Mouse (Mus musculus): ENCODE results near the gene Hcn2. TPM values are rescaled to one million over a fixed set of nuclear protein-coding genes. Genes with fewer than 3 reads are reported as not detected.

Hcn2 gene
- total RNA-seq, 2 experiments from 2014 or later = 142 to 157 TPM

DNA sequence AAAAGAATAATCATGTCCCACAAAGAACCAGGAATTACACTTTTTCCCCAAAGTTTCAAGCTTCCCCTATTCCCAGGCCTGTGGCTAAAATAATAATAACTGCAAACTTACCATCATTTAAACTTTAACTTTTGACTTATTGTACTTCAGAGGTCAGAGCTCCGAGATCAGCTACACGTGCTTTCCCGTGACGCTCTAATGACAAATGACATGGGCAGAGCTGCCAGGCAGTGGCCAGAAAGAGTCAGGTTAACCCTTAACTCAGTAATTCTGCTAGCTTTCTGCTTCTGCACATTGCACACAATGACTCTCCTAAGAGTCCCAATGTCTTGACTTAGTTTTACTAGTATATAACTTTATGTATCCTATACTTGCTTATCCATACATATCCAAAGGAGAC is 52.9 kb downstream of the Hcn2 start:
- no peak for DNase-seq (ENCODE audit: low spot score in 2 of 2)

DNA sequence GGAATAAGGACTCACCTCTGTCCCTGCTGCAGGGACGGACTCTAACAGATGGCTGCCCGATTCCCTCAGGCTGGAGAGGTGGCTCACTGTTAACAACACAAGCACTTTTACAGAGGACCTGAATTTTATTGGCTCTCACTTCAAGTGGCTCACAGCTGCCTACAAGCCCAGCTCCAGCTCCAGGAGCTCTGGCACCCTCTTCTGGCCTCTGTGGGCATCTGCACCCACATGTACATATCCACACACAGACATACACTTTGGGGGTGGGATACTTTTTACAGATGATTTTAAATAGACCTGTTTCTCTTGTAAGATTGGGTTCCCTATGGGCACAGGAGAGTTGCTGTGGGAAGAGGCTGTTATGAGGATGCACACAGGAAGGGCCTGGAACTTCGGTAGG is 55.9 kb downstream of the Hcn2 start:
- DNase-seq (ENCODE audit: low spot score in 2 of 2) = no peak

DNA sequence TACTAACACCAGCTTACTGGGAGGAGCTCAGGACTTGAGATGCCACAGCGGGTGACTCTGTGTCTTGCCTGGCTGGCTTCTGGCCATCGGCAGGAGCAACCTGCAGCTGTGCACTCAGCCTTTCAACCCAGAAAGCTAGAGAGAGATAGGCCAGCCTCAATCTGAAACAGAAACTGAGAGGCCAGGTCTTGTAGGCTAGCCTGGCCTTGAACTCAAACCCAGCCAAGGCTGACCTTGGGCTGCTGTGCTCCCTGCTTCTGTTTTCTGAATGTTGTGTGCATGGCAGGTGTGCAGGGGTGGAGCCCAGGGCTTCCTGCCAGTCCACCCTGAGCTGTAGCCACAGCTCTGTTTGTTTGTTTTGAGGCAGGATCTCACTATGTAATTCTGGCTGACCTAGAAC is 56.8 kb downstream of the Hcn2 start:
- no peak for DNase-seq (ENCODE audit: low spot score in 2 of 2)

DNA sequence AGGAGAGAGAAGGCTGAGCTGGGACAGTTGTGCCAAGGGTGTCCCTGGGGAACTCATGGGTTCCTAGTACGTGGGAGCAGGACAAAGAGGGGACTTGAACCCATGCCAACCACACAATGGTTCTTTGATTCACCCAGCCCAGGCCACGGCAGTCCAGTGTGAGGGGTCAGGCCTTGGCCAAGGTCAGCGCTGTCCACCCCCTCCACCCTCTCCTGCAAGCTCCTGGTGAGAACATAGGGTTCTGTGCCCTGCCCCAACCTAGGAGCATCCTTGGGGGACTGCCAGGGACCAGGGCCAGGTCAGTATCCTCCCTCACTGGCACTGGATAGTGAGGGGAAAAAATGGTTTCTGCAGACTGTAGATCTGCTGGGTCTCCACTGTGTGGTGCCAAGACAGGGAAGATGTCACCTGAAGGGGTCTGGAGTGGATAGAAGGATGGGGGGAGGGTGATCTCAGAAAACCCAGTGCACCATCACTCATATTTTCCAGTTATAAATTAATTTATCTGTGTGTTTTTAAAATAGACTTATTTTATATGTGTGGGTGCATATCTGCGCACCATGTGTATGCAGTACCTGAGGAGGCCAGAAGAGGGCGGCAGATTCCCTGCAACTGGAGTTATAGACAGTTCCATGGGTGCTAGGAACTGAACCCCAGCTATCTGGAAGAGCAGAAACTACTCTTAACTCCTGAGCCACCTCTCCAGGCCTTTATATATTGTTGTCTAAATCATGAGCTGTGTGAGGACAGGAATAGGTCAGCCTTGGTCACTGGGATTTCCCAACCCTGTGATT is 58.2 kb downstream of the Hcn2 start:
- DNase-seq (ENCODE audit: low spot score in 2 of 2) = no peak

DNA sequence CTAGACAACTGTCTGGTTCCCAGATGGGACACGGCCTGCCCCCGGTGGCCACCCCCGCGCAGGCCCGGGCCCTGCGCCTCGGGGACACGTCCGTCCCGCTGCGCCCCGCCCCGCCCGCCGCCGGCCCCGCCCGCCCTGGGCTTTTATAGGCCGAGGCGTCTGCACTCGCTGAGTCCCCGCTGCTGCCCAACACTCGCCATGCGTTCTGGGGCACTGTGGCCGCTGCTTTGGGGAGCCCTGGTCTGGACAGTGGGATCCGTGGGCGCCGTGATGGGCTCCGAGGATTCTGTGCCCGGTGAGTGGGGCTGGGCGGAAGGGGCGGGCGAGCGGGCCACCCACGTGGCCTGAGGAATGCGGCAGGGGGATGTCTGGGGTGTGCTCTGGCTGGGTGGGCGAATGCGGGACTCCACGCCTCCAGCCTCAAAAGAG is 60.7 kb downstream of the Hcn2 start, which contains the start of gene Fstl3:
Fstl3 (plus strand) TSS at position 170 of the 429 bp plus-strand sequence.
- no peak for DNase-seq (ENCODE audit: low spot score in 2 of 2)

DNA sequence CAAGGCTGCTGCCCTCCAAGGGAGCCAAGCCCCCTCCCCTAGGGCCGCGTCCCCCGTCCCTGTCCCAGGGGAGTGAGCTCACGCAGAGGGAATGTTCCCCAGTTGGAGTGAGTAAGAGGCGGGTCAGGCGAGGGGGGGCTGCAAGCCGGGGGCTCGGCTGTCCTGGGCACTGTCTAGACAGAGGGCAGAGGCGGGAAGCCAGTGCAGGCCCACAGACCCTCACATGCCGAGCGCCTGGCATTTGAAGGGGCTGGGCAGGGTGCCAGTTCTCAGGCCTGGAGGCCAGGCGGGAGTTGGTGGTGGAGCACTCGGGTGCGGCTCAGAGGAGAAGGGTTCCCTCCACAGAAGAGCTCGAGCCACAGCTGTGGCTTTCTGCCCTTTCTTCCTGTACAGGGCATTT is 61.6 kb downstream of the Hcn2 start:
- DNase-seq (ENCODE audit: low spot score in 2 of 2) = no peak

DNA sequence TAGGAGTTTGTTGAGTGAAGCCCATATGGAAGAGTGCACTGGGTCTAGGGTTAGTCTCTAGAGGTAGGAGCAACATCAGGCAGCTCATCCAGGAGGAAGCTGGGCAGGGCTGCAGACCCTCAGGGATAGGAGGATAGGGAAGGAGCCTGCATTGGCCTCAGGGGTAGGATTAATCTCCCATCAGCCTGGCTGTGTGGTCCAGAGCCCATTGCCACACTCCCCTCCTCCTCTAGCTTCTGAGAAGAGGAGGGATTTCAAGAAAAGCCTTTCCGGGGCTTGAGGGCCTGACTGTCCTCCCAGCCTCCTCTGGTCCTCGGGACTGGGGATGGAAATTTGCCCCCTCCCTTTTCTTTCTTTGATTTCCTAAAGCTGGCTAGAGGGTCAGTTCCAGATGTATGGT is 62.8 kb downstream of the Hcn2 start:
- DNase-seq (ENCODE audit: low spot score in 2 of 2) = no peak

DNA sequence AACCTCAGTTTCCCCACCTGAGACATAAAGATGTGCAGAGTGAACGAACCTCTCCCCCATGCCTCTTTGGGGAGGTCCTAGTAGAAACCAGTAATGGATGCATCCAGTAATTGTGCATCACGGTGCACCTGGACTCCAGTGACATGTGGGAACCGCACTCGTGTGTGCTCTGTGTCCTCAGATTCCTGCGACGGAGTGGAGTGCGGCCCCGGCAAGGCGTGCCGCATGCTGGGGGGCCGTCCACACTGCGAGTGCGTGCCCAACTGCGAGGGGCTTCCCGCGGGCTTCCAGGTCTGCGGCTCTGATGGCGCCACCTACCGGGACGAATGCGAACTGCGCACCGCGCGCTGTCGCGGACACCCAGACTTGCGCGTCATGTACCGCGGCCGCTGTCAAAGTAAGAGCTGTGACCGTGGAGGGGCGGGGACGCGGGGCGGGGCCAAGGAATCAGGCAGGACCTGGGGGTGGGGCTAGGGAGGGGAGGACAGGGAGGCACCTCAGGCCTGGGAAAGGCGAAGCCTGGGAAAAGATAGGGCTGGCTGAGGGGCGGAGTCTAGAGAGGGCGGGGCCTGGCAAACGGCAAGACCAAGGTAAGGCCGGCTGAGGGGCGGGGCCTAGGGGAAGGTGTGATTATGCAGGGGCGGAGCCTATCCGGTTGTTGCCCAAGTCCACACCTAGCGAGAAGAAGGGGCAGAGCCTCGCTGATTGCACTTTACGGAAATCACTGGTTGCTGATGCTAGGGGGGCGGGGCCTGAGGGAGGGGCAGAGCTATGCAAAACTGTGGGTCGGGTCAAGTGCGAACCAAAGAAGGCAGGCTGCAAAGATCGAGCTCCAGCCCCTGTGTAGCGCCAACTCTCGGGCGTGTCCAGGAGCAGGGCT is 63.6 kb downstream of the Hcn2 start:
- DNase-seq (ENCODE audit: low spot score in 2 of 2) = peak; percentile 95

DNA sequence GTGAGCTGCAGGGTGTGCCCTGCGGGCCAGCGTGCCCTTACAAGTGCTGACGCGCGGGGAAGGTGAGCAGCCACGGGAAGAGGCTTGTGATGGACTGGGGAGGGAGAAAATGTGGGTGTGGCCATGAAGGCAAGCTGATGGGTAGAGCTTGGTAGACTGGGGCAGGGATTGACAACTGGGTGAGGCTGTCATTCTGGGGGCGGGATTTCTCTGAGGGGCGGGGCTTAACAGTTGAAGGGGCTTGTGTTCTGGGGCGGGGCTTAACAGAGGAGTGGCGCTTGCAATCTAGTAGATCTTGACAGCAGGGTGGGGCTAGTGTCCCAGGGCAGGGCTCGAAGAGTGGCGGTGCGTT is 64.2 kb downstream of the Hcn2 start:
- DNase-seq (ENCODE audit: low spot score in 2 of 2) = no peak

DNA sequence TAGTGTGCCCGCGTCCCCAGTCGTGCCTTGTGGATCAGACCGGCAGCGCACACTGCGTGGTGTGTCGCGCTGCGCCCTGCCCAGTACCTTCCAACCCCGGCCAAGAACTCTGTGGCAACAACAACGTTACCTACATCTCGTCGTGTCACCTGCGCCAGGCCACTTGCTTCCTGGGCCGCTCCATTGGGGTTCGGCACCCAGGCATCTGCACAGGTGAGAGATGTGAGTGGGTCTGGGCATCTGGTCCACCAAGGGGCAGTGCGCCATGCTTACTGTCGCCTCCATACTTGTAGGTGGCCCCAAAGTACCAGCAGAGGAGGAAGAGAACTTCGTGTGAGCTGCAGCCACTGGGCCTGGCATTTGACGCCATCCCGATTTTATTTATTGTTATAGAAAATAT is 64.7 kb downstream of the Hcn2 start:
- no peak for DNase-seq (ENCODE audit: low spot score in 2 of 2)

DNA sequence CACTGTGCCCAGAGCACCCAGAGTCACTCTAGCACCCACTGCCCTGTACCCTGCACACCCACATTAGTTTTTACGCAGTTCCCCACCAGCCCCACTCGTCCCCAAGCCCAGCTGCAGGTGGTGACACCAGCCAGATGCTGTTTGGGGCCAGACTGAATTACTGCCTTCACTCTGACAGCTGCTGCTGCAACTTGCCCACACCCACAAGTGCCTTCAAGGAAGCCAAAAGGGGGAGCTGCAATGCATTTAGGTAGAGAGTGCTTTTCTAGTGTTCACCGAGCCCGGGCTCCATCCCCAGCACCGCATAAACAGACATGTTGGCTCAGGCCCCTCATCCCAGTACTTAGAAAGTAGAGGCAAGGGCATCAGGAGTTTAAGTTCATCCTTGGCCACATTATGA is 65.5 kb downstream of the Hcn2 start:
- DNase-seq (ENCODE audit: low spot score in 2 of 2) = no peak

DNA sequence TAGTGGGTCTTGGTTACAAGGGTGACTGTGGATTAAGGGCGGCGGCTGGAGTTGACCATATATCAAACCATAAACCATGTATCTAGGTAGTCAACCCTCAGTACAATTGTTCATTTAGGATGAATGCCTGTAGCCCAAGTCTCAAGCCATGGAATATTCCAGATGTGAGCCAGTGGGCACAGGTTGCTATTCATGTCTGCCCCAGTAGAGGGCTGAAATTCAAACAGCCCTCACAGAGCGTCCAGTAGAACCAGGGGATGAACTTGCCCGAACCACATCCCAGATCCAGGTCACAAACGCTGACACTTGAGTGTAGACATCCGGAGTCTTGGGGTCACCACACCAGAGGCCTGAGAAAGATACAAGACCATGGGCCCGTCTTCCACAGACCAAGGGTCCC is 66.6 kb downstream of the Hcn2 start:
- no peak for DNase-seq (ENCODE audit: low spot score in 2 of 2)

DNA sequence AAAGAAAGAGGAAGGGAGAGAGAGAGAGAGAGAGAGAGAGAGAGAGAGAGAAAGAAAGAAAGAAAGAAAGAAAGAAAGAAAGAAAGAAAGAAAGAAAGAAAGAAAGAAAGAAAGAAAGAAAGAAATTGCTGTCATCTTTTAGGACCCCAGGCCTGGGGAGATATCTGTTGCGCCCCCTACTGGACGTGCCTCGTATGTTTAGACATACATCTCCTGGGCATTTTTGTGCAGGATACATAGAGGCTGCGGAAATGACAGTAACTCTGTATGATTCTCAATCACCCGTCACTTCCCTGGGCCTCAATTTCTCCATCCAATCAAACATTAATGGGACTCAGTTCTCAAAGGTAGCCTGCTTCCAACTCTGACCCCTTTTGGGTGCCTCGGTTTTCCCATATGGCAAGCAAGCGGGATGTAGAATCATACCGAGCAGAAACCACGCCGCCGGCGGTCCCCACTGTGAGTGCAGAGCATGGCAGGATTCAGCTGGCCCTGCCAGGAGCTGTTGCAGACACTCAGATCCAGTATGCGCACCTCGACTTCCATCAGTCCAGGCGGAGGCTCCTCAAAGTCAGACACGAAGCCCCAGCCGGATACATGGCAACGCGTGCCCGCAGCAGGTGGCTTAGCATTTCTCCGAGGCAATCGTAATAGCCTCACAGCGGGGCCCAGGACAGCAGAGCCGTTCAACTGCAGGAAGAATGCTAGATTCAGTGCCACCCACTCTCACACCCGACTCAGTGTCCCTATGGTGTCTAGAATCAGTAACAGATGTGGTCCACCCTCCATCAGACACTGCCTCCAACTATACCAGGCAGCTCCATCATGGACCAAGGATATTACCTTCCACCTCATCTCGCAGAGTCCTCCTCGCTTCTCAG is 67.7 kb downstream of the Hcn2 start:
- no peak for DNase-seq (ENCODE audit: low spot score in 2 of 2)

Other genes starting within 250 kb of the Hcn2 start
- not detected for gene Vmn2r83, start 247.9 kb upstream of the Hcn2 start, total RNA-seq (2021)
- 1 to 10 TPM; 3.5 to 4.3 TPM for gene Plpp2, start 182.8 kb upstream of the Hcn2 start, total RNA-seq (2021)
- 10 to 100 TPM; 51.4 to 51.9 TPM for gene Mier2, start 161.4 kb upstream of the Hcn2 start, total RNA-seq (2021)
- gene Theg, start 129.3 kb upstream of the Hcn2 start, total RNA-seq (2021) = 1 to 10 TPM in 1 of 2 experiments, under 1 TPM in 1; 0.37 to 1.7 TPM
- 10 to 100 TPM; 16.7 to 18.6 TPM for gene C2cd4c, start 102.6 kb upstream of the Hcn2 start, total RNA-seq (2021)
- gene Shc2, start 78.7 kb upstream of the Hcn2 start, total RNA-seq (2021) = 10 to 100 TPM; 44.3 to 50.1 TPM
- gene Odf3l2, start 70.9 kb upstream of the Hcn2 start, total RNA-seq (2021) = under 1 TPM in 1 of 2 experiments, not detected in 1; 0.82 TPM
- gene Madcam1, start 52.1 kb upstream of the Hcn2 start, total RNA-seq (2021) = not detected
- 10 to 100 TPM; 69.8 to 77.1 TPM for gene Tpgs1, start 47.3 kb upstream of the Hcn2 start, total RNA-seq (2021)
- gene Cdc34, start 34.4 kb upstream of the Hcn2 start, total RNA-seq (2021) = 10 to 100 TPM; 75.4 to 77.5 TPM
- gene Gzmm, start 27.6 kb upstream of the Hcn2 start, total RNA-seq (2021) = 1 to 10 TPM; 2.7 to 3.2 TPM
- gene Bsg, start 12.1 kb upstream of the Hcn2 start, total RNA-seq (2021) = 100 to 1,000 TPM; 566 to 614 TPM
- gene Polrmt, start 29.9 kb downstream of the Hcn2 start, total RNA-seq (2021) = 10 to 100 TPM; 50.6 to 55.3 TPM
- 1 to 10 TPM; 4.3 to 5.6 TPM for gene Fgf22, start 38.4 kb downstream of the Hcn2 start, total RNA-seq (2021)
- 10 to 100 TPM; 86.7 to 98.4 TPM for gene Rnf126, start 50.3 kb downstream of the Hcn2 start, total RNA-seq (2021)
- gene Fstl3, start 60.6 kb downstream of the Hcn2 start, total RNA-seq (2021) = 1 to 10 TPM; 2.7 to 3.2 TPM
- gene Prss57, start 74.3 kb downstream of the Hcn2 start, total RNA-seq (2021) = under 1 TPM; 0.63 to 0.72 TPM
- gene Palm, start 76.9 kb downstream of the Hcn2 start, total RNA-seq (2021) = 100 to 1,000 TPM; 290 to 308 TPM
- gene Misp, start 104.4 kb downstream of the Hcn2 start, total RNA-seq (2021) = under 1 TPM; 0.61 to 0.86 TPM
- gene Ptbp1, start 137.8 kb downstream of the Hcn2 start, total RNA-seq (2021) = 10 to 100 TPM; 54.3 to 62.5 TPM
- gene Prtn3, start 157.8 kb downstream of the Hcn2 start, total RNA-seq (2021) = 1 to 10 TPM; 2.2 to 2.3 TPM
- 10 to 100 TPM; 55.6 to 58.0 TPM for gene Plppr3, start 158.0 kb downstream of the Hcn2 start, total RNA-seq (2021)
- not detected for gene Elane, start 169.6 kb downstream of the Hcn2 start, total RNA-seq (2021)
- not detected for gene Cfd, start 174.2 kb downstream of the Hcn2 start, total RNA-seq (2021)
- 10 to 100 TPM; 48.6 to 63.7 TPM for gene Med16, start 192.3 kb downstream of the Hcn2 start, total RNA-seq (2021)
- gene Gm26602, start 194.2 kb downstream of the Hcn2 start, total RNA-seq (2021) = not detected
- 10 to 100 TPM in 1 of 2 experiments, 1 to 10 TPM in 1; 5.3 to 10.3 TPM for gene Kiss1r, start 200.3 kb downstream of the Hcn2 start, total RNA-seq (2021)
- 100 to 1,000 TPM; 307 to 318 TPM for gene R3hdm4, start 204.6 kb downstream of the Hcn2 start, total RNA-seq (2021)
- gene Arid3a, start 210.4 kb downstream of the Hcn2 start, total RNA-seq (2021) = 1 to 10 TPM; 5.6 to 7.2 TPM
- gene Wdr18, start 243.5 kb downstream of the Hcn2 start, total RNA-seq (2021) = 10 to 100 TPM; 45.3 to 46.5 TPM